Mouse (Mus musculus) MEL (cell line): ENCODE results near the gene Sipa1l3. TPM values are rescaled to one million over a fixed set of nuclear protein-coding genes. Genes with fewer than 3 reads are reported as not detected.

Source experiments
- DNase-seq: peaks from one replicate; pipeline ENCODE4 v3.0.0; 2011; ENCODE audit warnings: low read depth, low spot score
- H3K27ac ChIP-seq: 2 replicates; pipeline ENCODE4 v1.5.1; 2012; ENCODE audit warnings: low read depth, mild to moderate bottlenecking, control low read depth, low read length, moderate library complexity; ENCODE audit not compliant: control insufficient read depth
- H3K27me3 ChIP-seq, 2 experiments: fragments of 150-350 bp in 1 of 2; sonication (generic) in 1 of 2; 2 replicates each; pipeline ENCODE4 v1.6.1; 2012; ENCODE audit warnings: low read length in 2 of 2, mild to moderate bottlenecking in 2 of 2, improper control_type of control experiment in 1 of 2, moderate library complexity in 1 of 2; ENCODE audit not compliant: insufficient read depth in 2 of 2, control insufficient read depth in 1 of 2
- H3K36me3 ChIP-seq, 2 experiments: 2 replicates each; pipeline ENCODE4 v1.6.1; 2012 to 2014; ENCODE audit warnings: low read length in 2 of 2, improper control_type of control experiment in 1 of 2, inconsistent platforms in 1 of 2, mild to moderate bottlenecking in 1 of 2; ENCODE audit not compliant: insufficient read depth in 2 of 2, control insufficient read depth in 1 of 2
- H3K4me1 ChIP-seq, 2 experiments: fragments of 150-350 bp in 1 of 2; sonication (generic) in 1 of 2; 2 replicates each; pipeline ENCODE4 v1.6.1; 2012; ENCODE audit warnings: low read length in 2 of 2, improper control_type of control experiment in 1 of 2, mild to moderate bottlenecking in 1 of 2; ENCODE audit not compliant: insufficient read depth in 2 of 2, control insufficient read depth in 1 of 2
- H3K4me3 ChIP-seq, 2 experiments: fragments of 150-350 bp in 1 of 2; sonication (generic) in 1 of 2; 2 replicates each; pipeline ENCODE4 v1.5.1; 2012; ENCODE audit warnings: low read depth in 2 of 2, low read length in 2 of 2, mild to moderate bottlenecking in 2 of 2, moderate library complexity in 2 of 2, control low read depth in 1 of 2, improper control_type of control experiment in 1 of 2; ENCODE audit not compliant: control insufficient read depth in 1 of 2, insufficient read depth in 1 of 2
- H3K79me2 ChIP-seq: 2 replicates; pipeline ENCODE4 v1.6.1; 2012; ENCODE audit warnings: mild to moderate bottlenecking, low read length, moderate library complexity; ENCODE audit not compliant: control insufficient read depth, poor library complexity, insufficient read depth
- H3K9ac ChIP-seq: 2 replicates; pipeline ENCODE4 v1.6.1; 2012; ENCODE audit warnings: low read depth, mild to moderate bottlenecking, control low read depth, low read length, moderate library complexity; ENCODE audit not compliant: control insufficient read depth, poor library complexity, severe bottlenecking
- H3K9me3 ChIP-seq: fragments of 150-350 bp; sonication (generic); replicated peaks from 2 replicates; pipeline ENCODE4 v1.6.1; 2012; ENCODE audit warnings: mild to moderate bottlenecking, low read length, improper control_type of control experiment, moderate library complexity; ENCODE audit not compliant: insufficient read depth
- BHLHE40 ChIP-seq: IDR thresholded peaks from 2 replicates; pipeline ENCODE4 v1.6.1; 2012; ENCODE audit warnings: low read depth, mild to moderate bottlenecking, inconsistent platforms, low read length, improper control_type of control experiment, borderline replicate concordance
- CHD1 ChIP-seq: IDR thresholded peaks from 2 replicates; pipeline ENCODE4 v1.6.1; 2012; ENCODE audit warnings: low read depth, mild to moderate bottlenecking, inconsistent platforms, low read length, improper control_type of control experiment
- CHD2 ChIP-seq: IDR thresholded peaks from 2 replicates; pipeline ENCODE4 v1.6.1; 2011; ENCODE audit warnings: low read length, improper control_type of control experiment
- CTCF ChIP-seq, 3 experiments: IDR thresholded peaks in 2 of 3; conservative IDR thresholded peaks in 1 of 3; 2 replicates each; pipeline ENCODE4 v1.5.1; 2011 to 2012; ENCODE audit warnings: low read length in 3 of 3, low read depth in 2 of 3, mild to moderate bottlenecking in 2 of 3, improper control_type of control experiment in 1 of 3, inconsistent platforms in 1 of 3, mixed read lengths in 1 of 3, moderate library complexity in 1 of 3; ENCODE audit not compliant: control insufficient read depth in 1 of 3, insufficient read depth in 1 of 3, poor library complexity in 1 of 3, severe bottlenecking in 1 of 3
- ELF1 ChIP-seq: IDR thresholded peaks from 2 replicates; pipeline ENCODE4 v1.6.1; 2014; ENCODE audit warnings: low read depth, mild to moderate bottlenecking, inconsistent platforms, low read length, improper control_type of control experiment, moderate library complexity
- EP300 ChIP-seq, 2 experiments: IDR thresholded peaks; 2 replicates each; pipeline ENCODE4 v1.6.1; 2011; ENCODE audit warnings: improper control_type of control experiment in 2 of 2, low read length in 2 of 2, low read depth in 1 of 2, mild to moderate bottlenecking in 1 of 2
- ETS1 ChIP-seq: IDR thresholded peaks from 2 replicates; pipeline ENCODE4 v1.6.1; 2012; ENCODE audit warnings: low read depth, mild to moderate bottlenecking, inconsistent platforms, low read length, improper control_type of control experiment, moderate library complexity
- GATA1 ChIP-seq: IDR thresholded peaks from 2 replicates; pipeline ENCODE4 v1.6.1; 2011; ENCODE audit warnings: low read depth, low read length, improper control_type of control experiment
- JUND ChIP-seq: IDR thresholded peaks from 2 replicates; pipeline ENCODE4 v1.6.1; 2011; ENCODE audit warnings: low read depth, mild to moderate bottlenecking, improper control_type of control experiment, low read length
- KAT2A ChIP-seq: conservative IDR thresholded peaks from 2 replicates; pipeline ENCODE4 v1.6.1; 2012; ENCODE audit warnings: low read depth, low read length, improper control_type of control experiment, inconsistent platforms
- MAFK ChIP-seq: IDR thresholded peaks from 2 replicates; pipeline ENCODE4 v1.6.1; 2011; ENCODE audit warnings: low read depth, mild to moderate bottlenecking, low read length, improper control_type of control experiment, borderline replicate concordance
- MAX ChIP-seq: IDR thresholded peaks from 2 replicates; pipeline ENCODE4 v1.6.1; 2011; ENCODE audit warnings: low read length, improper control_type of control experiment
- MAZ ChIP-seq: IDR thresholded peaks from 2 replicates; pipeline ENCODE4 v1.6.1; 2012; ENCODE audit warnings: low read depth, mild to moderate bottlenecking, inconsistent platforms, low read length, improper control_type of control experiment
- MYB ChIP-seq: IDR thresholded peaks from 2 replicates; pipeline ENCODE4 v1.6.1; 2011; ENCODE audit warnings: mild to moderate bottlenecking, low read depth, low read length, improper control_type of control experiment
- MYC ChIP-seq: IDR thresholded peaks from 2 replicates; pipeline ENCODE4 v1.6.1; 2011; ENCODE audit warnings: low read depth, mild to moderate bottlenecking, low read length, improper control_type of control experiment, moderate library complexity
- NELFE ChIP-seq: IDR thresholded peaks from 2 replicates; pipeline ENCODE4 v1.6.1; 2011; ENCODE audit warnings: low read depth, low read length, improper control_type of control experiment
- POLR2A ChIP-seq, 2 experiments: IDR thresholded peaks; 2 replicates each; pipeline ENCODE4 v1.6.1; 2011 to 2012; ENCODE audit warnings: low read length in 2 of 2, mild to moderate bottlenecking in 2 of 2, control low read depth in 1 of 2, improper control_type of control experiment in 1 of 2, low read depth in 1 of 2, moderate library complexity in 1 of 2; ENCODE audit not compliant: control insufficient read depth in 1 of 2, insufficient read depth in 1 of 2, poor library complexity in 1 of 2
- POLR2AphosphoS2 ChIP-seq: IDR thresholded peaks from 2 replicates; pipeline ENCODE4 v1.6.1; 2011; ENCODE audit warnings: low read length, improper control_type of control experiment
- POLR2AphosphoS5 ChIP-seq: IDR thresholded peaks from 2 replicates; pipeline ENCODE4 v1.6.1; 2012; ENCODE audit warnings: low read depth, borderline replicate concordance, mild to moderate bottlenecking, inconsistent platforms, low read length, moderate library complexity, mixed read lengths
- RCOR1 ChIP-seq: IDR thresholded peaks from 2 replicates; pipeline ENCODE4 v1.6.1; 2012; ENCODE audit warnings: low read depth, mild to moderate bottlenecking, inconsistent platforms, low read length, improper control_type of control experiment
- SIN3A ChIP-seq: IDR thresholded peaks from 2 replicates; pipeline ENCODE4 v1.6.1; 2012; ENCODE audit warnings: low read length, improper control_type of control experiment, inconsistent platforms
- TAL1 ChIP-seq: IDR thresholded peaks from 2 replicates; pipeline ENCODE4 v1.6.1; 2012; ENCODE audit warnings: mild to moderate bottlenecking, inconsistent platforms, low read length, moderate library complexity, mixed read lengths
- TBP ChIP-seq: IDR thresholded peaks from 2 replicates; pipeline ENCODE4 v1.8.0; 2011; ENCODE audit warnings: low read depth, low read length, improper control_type of control experiment
- TCF12 ChIP-seq: IDR thresholded peaks from 2 replicates; pipeline ENCODE4 v1.6.1; 2014; ENCODE audit warnings: low read depth, mild to moderate bottlenecking, inconsistent platforms, low read length, improper control_type of control experiment, moderate library complexity
- USF1 ChIP-seq: IDR thresholded peaks from 2 replicates; pipeline ENCODE4 v1.6.1; 2014; ENCODE audit warnings: low read depth, mild to moderate bottlenecking, inconsistent platforms, low read length, improper control_type of control experiment, moderate library complexity
- USF2 ChIP-seq, 2 experiments: IDR thresholded peaks; 2 replicates each; pipeline ENCODE4 v1.6.1; 2011 to 2012; ENCODE audit warnings: improper control_type of control experiment in 2 of 2, low read length in 2 of 2, borderline replicate concordance in 1 of 2, inconsistent platforms in 1 of 2, low read depth in 1 of 2, mild to moderate bottlenecking in 1 of 2; ENCODE audit not compliant: insufficient read depth in 1 of 2
- ZKSCAN1 ChIP-seq: IDR thresholded peaks from 2 replicates; pipeline ENCODE4 v1.6.1; 2012; ENCODE audit warnings: low read depth, mild to moderate bottlenecking, inconsistent platforms, low read length, improper control_type of control experiment, moderate library complexity
- ZMIZ1 ChIP-seq: IDR thresholded peaks from 2 replicates; pipeline ENCODE4 v1.6.1; 2012; ENCODE audit warnings: low read depth, mild to moderate bottlenecking, inconsistent platforms, low read length, improper control_type of control experiment, moderate library complexity
- ZNF384 ChIP-seq: IDR thresholded peaks from 2 replicates; pipeline ENCODE4 v1.6.1; 2012; ENCODE audit warnings: low read depth, mild to moderate bottlenecking, inconsistent platforms, low read length, improper control_type of control experiment
- polyA plus RNA-seq, 2 experiments: library from polyadenylated mRNA; stranded (reverse) in 1 of 2; unstranded in 1 of 2; fragments of >175 nt in 1 of 2; fragments of >200 nt in 1 of 2; gene quantifications; 2 replicates each; pipeline versions ENCODE4 v1.2.1 to v1.2.4; 2012; ENCODE audit warnings: low replicate concordance in 2 of 2, low read depth in 1 of 2; ENCODE audit not compliant: insufficient read length in 2 of 2, insufficient read depth in 1 of 2, missing spikeins in 1 of 2
- total RNA-seq: library from RNA; depleted of rRNA; stranded (reverse); fragments of 300-350 nt; gene quantifications from 2 replicates; pipeline ENCODE4 v1.2.3, GENCODE M21; 2012

Gene Sipa1l3
- total and polyA plus RNA-seq, 3 experiments = 14.9 to 49.4 TPM; not detected in 1

DNA sequence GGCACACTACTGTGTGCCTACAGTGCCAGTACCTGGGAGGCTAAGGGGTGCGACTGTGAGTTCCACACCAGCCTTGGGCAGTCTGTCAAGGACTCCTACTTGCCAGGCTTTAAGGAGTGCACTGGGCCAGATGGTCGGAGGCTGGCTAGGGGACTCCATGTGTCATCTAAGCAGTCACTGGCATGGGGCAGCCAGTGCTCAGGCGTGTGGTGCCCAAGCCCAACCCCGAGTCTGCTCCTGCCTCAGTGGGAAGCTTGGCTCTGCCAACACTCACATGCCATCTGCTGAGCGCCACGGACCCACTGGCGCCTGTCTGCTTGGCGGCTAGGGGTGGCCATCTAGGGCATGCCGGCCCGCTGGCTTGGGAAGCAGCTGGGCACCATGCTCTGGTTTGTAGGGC is 125.1 kb downstream of the Sipa1l3 start:
- Histone ChIP-seq H3K27ac (peak overlapping the region; percentile 38), H3K9me3 (no peaks in the 10 kb centered on the region), H3K4me1 (peaks cover 26 to 55% of the 10 kb centered on the region in 2 experiments), H3K9ac (no peak overlapping the region), H3K27me3 (no peaks in the 10 kb centered on the region), H3K4me3 (no peak overlapping the region), H3K36me3 (peaks cover 0 to 43% of the 10 kb centered on the region in 2 experiments; a peak in 2 of 4 replicates), H3K79me2 (no peaks in the 10 kb centered on the region)
- DNase-seq = no peak
- TF ChIP-seq POLR2AphosphoS5 (no peak), MAZ (no peak), ELF1 (no peak)

DNA sequence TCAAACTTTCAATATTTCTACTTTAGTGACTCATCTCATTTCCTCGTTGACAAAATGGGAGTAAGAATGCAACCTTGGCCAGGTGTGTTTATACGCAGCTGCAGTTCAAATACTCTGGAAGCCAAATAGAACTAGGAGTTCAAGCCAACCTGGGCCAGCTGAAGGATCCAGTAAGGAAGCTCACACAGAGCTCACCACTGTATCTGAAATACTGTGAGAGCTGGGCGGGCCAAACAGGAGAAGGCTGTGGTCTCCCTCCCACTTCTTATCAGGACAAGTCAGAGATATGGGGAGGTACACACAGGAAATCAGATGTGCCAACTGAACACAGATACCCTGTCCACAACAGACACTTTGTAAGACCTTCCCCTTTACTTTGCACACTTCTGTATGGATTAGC is 125.6 kb downstream of the Sipa1l3 start:
- peaks cover 25 to 52% of the 10 kb centered on the region in 2 experiments for H3K4me1 ChIP-seq
- DNase-seq = peak; percentile 84
- no peaks in the 10 kb centered on the region for H3K79me2 ChIP-seq
- peak overlapping the region; percentile 19 for H3K9ac ChIP-seq
- H3K27me3 ChIP-seq = no peaks in the 10 kb centered on the region
- peaks cover 0 to 41% of the 10 kb centered on the region in 2 experiments; a peak in 2 of 4 replicates for H3K36me3 ChIP-seq
- TF ChIP-seq USF2 (IDR thresholded peaks at IDR 0.05; ENCODE audit: borderline replicate concordance in 1 of 2, insufficient read depth in 1 of 2, low read depth in 1 of 2, low read length in 2 of 2) = no peak
- no peak for TF ChIP-seq ZMIZ1
- TF ChIP-seq MAZ = peak; percentile 86
- no peak for TF ChIP-seq JUND
- TF ChIP-seq POLR2AphosphoS2 = no peak
- peak; percentile 79 for TF ChIP-seq SIN3A
- TF ChIP-seq POLR2A (IDR thresholded peaks at IDR 0.05; ENCODE audit: control insufficient read depth in 1 of 2, insufficient read depth in 1 of 2, low read depth in 1 of 2, low read length in 2 of 2, poor library complexity in 1 of 2) = no peak
- TF ChIP-seq POLR2AphosphoS5 = no peak
- TF ChIP-seq MYB = peak; percentile 71
- no peak for TF ChIP-seq ELF1
- no peak for TF ChIP-seq KAT2A
- TF ChIP-seq RCOR1 = peak; percentile 89
- TF ChIP-seq ZNF384 = no peak
- TF ChIP-seq CHD1 = no peak
- TF ChIP-seq TAL1 = peak; percentile 82
- TF ChIP-seq MYC = no peak
- TF ChIP-seq NELFE = no peak
- peak; percentile 96 for TF ChIP-seq EP300 (IDR thresholded peaks at IDR 0.05; ENCODE audit: low read depth in 1 of 2, low read length in 2 of 2)
- TF ChIP-seq USF1 = no peak
- no peak for TF ChIP-seq TBP
- peak; percentile 90 for TF ChIP-seq ETS1
- no peak; the same call in 1 of the 2 replicates for TF ChIP-seq CHD2
- TF ChIP-seq MAX = no peak
- peak; percentile 94 for TF ChIP-seq TCF12
- TF ChIP-seq CTCF (IDR thresholded peaks at IDR 0.05 in 2 of 3, conservative IDR thresholded peaks at IDR 0.05 in 1 of 3; ENCODE audit: control insufficient read depth in 1 of 3, insufficient read depth in 1 of 3, low read depth in 2 of 3, low read length in 3 of 3, poor library complexity in 1 of 3, severe bottlenecking in 1 of 3) = no peak
- TF ChIP-seq ZKSCAN1 = no peak
- TF ChIP-seq GATA1 = peak; percentile 98
- TF ChIP-seq BHLHE40 = no peak
- no peak for TF ChIP-seq MAFK
- H3K4me3 ChIP-seq = peak overlapping the region in 1 of 2 experiments; percentile 2; a peak in 1 of 4 replicates
- H3K9me3 ChIP-seq = no peaks in the 10 kb centered on the region
- H3K27ac ChIP-seq = peak overlapping the region; percentile 72
